Mouse (Mus musculus) heart, postnatal 0 days (tissue): ENCODE measurements around the gene Gm9507.
"Not testable (repeated sequence)": the region's sequence is repeated elsewhere in the genome, so short reads cannot be mapped to it uniquely, and the experiment has no call there.

Source experiments
- CTCF ChIP-seq: IDR thresholded peaks from 2 replicates; pipeline ENCODE4 v1.5.1; 2016; ENCODE audit warnings: antibody characterized with exemption, control low read depth, low read depth
- EP300 ChIP-seq: IDR thresholded peaks from 2 replicates; pipeline ENCODE4 v1.6.1; 2016; ENCODE audit warnings: antibody characterized with exemption, low read depth

GRCm38 (mm10) chr10:77771225-77771624, 40.4 kb downstream of the Gm9507 start, which contains the start of gene Gm3238:
- not testable (repeated sequence) for TF ChIP-seq CTCF, EP300
